Mouse (Mus musculus) embryonic facial prominence, embryonic 11.5 days (tissue): ENCODE data around the gene Cds2. TPM values are rescaled to one million over a fixed set of nuclear protein-coding genes. Genes with fewer than 3 reads are reported as not detected.

Experiments
- ATAC-seq: fragments of 200-750 bp; cut with Nextera tagmentation; replicated peaks from 2 replicates; pipeline ENCODE4 v1.8.0; 2017; ENCODE audit warnings: low read depth; ENCODE audit not compliant: insufficient number of reproducible peaks, low FRiP score, low TSS enrichment
- DNase-seq: peaks from one replicate; pipeline ENCODE4 v3.0.0-alpha.2; 2015; ENCODE audit warnings: low spot score
- H3K27ac ChIP-seq: fragments of 300-500 bp; sonication (generic); replicated peaks from 2 replicates; pipeline ENCODE4 v1.5.1; 2014; ENCODE audit warnings: mild to moderate bottlenecking, low read depth, low read length, control low read depth
- H3K27me3 ChIP-seq: fragments of 300-500 bp; sonication (generic); 2 replicates; pipeline ENCODE4 v1.6.1; 2014; ENCODE audit warnings: mild to moderate bottlenecking, low read length, moderate library complexity, mixed read lengths; ENCODE audit not compliant: control insufficient read depth, insufficient read depth
- H3K36me3 ChIP-seq: fragments of 300-500 bp; sonication (generic); replicated peaks from 2 replicates; pipeline ENCODE4 v1.6.1; 2014; ENCODE audit warnings: low read depth, mild to moderate bottlenecking, low read length, moderate library complexity, mixed read lengths; ENCODE audit not compliant: control insufficient read depth, insufficient read depth
- H3K4me1 ChIP-seq: fragments of 300-500 bp; sonication (generic); 2 replicates; pipeline ENCODE4 v1.6.1; 2014; ENCODE audit warnings: low read length, mixed read lengths; ENCODE audit not compliant: control insufficient read depth, insufficient read depth
- H3K4me2 ChIP-seq: fragments of 300-500 bp; sonication (generic); 2 replicates; pipeline ENCODE4 v1.6.1; 2014; ENCODE audit warnings: low read depth, mild to moderate bottlenecking, control low read depth, low read length, moderate library complexity
- H3K4me3 ChIP-seq: fragments of 300-500 bp; sonication (generic); 2 replicates; pipeline ENCODE4 v1.5.1; 2014; ENCODE audit warnings: low read depth, low read length, control low read depth
- H3K9ac ChIP-seq: fragments of 300-500 bp; sonication (generic); replicated peaks from 2 replicates; pipeline ENCODE4 v1.6.1; 2014; ENCODE audit warnings: mild to moderate bottlenecking, control low read depth, low read length
- H3K9me3 ChIP-seq: fragments of 300-500 bp; sonication (generic); replicated peaks from 2 replicates; pipeline ENCODE4 v1.6.1; 2016; ENCODE audit warnings: mild to moderate bottlenecking, low read length, inconsistent platforms, mixed read lengths; ENCODE audit not compliant: control insufficient read depth
- WGBS: fragments of 180-500 bp; shearing (Covaris S2); extraction: QIAGEN DNeasy Blood & Tissue Kit; methylation state at CpG from one replicate; pipeline ENCODE4 v1.1.7; 2014; 5-methylcytosine and 5-hydroxymethylcytosine counted together
- polyA plus RNA-seq: library from polyadenylated mRNA; unstranded; fragments of >200 nt; fragmentation: Nextera tagmentation; extraction: Ambion mirVana; gene quantifications from 2 replicates; pipeline ENCODE4 v1.2.1, GENCODE M21; 2014

Cds2 gene
- polyA plus RNA-seq, 1 experiment from 2014 or later, result 32.2 TPM

- no peak overlapping the region for H3K27ac ChIP-seq
- WGBS, result 88% methylated on average over 3 of the region's 3 CpGs
- no peak for DNase-seq
- H3K27me3 ChIP-seq, result no peaks in the 10 kb centered on the region
- no peak for ATAC-seq
- no peaks in the 10 kb centered on the region for H3K4me1 ChIP-seq
- no peak overlapping the region for H3K4me3 ChIP-seq
- H3K9me3 ChIP-seq, result no peaks in the 10 kb centered on the region
- H3K36me3 ChIP-seq, result no peaks in the 10 kb centered on the region
- H3K4me2 ChIP-seq, result no peak overlapping the region
- no peak overlapping the region for H3K9ac ChIP-seq
Measured at GRCm38 (mm10) chr2:132260601-132261000, 2.3 kb upstream of the Cds2 start.

GRCm38 (mm10) chr2:132262175-132262574, 773 bp upstream of the Cds2 start:
- H3K27me3 ChIP-seq, result no peaks in the 10 kb centered on the region
- H3K36me3 ChIP-seq, result no peaks in the 10 kb centered on the region
- 79% methylated on average over 6 of the region's 6 CpGs for WGBS
- no peak overlapping the region for H3K27ac ChIP-seq
- H3K4me2 ChIP-seq, result no peak overlapping the region
- DNase-seq (no peak), ATAC-seq (no peak)
- no peaks in the 10 kb centered on the region for H3K4me1 ChIP-seq
- no peak overlapping the region for H3K4me3 ChIP-seq
- no peak overlapping the region for H3K9ac ChIP-seq
- no peaks in the 10 kb centered on the region for H3K9me3 ChIP-seq

DNA sequence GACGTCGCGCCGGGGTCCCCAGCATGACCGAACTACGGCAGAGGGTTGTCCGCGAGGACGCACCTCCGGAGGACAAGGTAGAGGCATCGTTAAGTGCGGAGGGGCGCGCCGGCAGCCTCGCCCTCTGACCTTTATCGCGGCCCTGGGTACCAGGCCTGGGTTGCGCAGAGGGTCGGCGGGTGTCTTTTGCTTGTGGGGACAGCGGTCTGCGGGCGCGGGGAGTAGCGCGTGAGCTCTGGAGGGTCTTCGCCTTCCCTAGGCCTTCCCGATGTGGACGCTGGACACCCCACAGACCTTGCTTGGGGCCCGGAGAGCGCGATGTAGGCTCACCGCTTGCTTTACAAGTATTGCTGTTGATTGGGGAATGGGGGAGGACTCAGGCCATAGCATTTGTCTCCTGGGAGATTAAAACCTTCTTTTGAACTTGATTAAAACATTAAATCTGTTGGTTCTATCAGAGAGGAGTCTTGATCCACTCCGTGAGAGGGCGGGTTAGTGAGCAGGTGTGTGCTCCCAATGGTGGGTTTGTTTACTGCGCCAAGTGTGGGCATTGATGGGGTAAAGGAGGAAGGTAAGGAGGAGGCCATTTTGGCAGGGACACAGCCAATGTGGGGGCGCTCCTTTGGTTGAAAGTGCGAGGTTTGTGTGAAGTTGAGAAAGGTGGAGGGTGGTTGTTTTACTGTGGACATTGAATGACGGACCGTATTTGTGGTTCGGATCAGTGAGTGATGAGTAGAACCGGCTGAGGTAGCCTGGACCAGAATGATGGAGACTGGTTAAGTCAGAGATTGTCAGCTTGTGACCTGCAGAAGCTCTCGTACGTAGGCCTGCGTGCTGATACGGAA, 695 bp downstream of the Cds2 start:
- Histone ChIP-seq H3K9me3 (no peaks in the 10 kb centered on the region), H3K9ac (peak overlapping the region; percentile 84), H3K27me3 (no peaks in the 10 kb centered on the region), H3K27ac (peak overlapping the region; percentile 66), H3K4me3 (peak overlapping the region; percentile 80), H3K36me3 (no peaks in the 10 kb centered on the region), H3K4me1 (no peaks in the 10 kb centered on the region), H3K4me2 (peak overlapping the region; percentile 65)
- under 1% methylated on average over 47 of the region's 47 CpGs for WGBS
- ATAC-seq (no peak; the same call in none of the 2 replicates), DNase-seq (peak; percentile 51)

- Histone ChIP-seq H3K4me1 (no peaks in the 10 kb centered on the region), H3K36me3 (no peaks in the 10 kb centered on the region), H3K27ac (no peak overlapping the region), H3K9ac (peak overlapping the region; percentile 84), H3K27me3 (no peaks in the 10 kb centered on the region), H3K4me2 (peak overlapping the region; percentile 65), H3K4me3 (peak overlapping the region; percentile 80), H3K9me3 (no peaks in the 10 kb centered on the region)
- WGBS, result 16% methylated on average over 6 of the region's 6 CpGs
- ATAC-seq, result no peak
- DNase-seq, result no peak
Measured at GRCm38 (mm10) chr2:132264266-132264710, 1.3 kb downstream of the Cds2 start.

DNA sequence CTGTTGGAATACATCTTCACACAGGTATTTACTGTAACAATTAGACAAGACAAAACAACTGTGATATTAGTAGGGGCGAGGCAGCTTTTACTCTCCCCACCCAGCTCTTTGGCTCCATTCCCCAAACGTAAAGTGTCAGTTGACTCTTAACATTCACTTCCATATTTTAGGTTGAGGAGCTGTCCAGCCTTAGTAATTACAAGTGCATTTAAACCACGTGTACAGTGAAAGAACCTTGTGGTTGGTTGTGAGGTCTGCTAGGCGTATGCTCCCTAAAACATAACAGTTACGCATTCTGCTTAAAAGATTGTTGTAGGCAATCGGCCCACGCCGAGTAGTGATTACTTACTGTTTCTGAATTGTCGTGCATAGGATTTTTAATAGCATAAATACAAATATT, 2.2 kb downstream of the Cds2 start:
- Histone ChIP-seq H3K27me3 (no peaks in the 10 kb centered on the region), H3K4me2 (no peak overlapping the region), H3K36me3 (no peaks in the 10 kb centered on the region), H3K27ac (no peak overlapping the region), H3K4me1 (no peaks in the 10 kb centered on the region), H3K9ac (no peak overlapping the region), H3K4me3 (no peak overlapping the region), H3K9me3 (no peaks in the 10 kb centered on the region)
- ATAC-seq, result no peak
- peak; percentile 24 for DNase-seq
- WGBS, result 87% methylated on average over 9 of the region's 9 CpGs

- Histone ChIP-seq H3K9ac (no peak overlapping the region), H3K4me3 (no peak overlapping the region), H3K27me3 (no peaks in the 10 kb centered on the region), H3K36me3 (no peaks in the 10 kb centered on the region), H3K4me2 (no peak overlapping the region), H3K9me3 (no peaks in the 10 kb centered on the region), H3K4me1 (no peaks in the 10 kb centered on the region), H3K27ac (no peak overlapping the region)
- WGBS, result 90% methylated on average over 3 of the region's 3 CpGs
- DNase-seq (no peak), ATAC-seq (no peak)
Measured at GRCm38 (mm10) chr2:132266086-132266485, 3.1 kb downstream of the Cds2 start.

DNA sequence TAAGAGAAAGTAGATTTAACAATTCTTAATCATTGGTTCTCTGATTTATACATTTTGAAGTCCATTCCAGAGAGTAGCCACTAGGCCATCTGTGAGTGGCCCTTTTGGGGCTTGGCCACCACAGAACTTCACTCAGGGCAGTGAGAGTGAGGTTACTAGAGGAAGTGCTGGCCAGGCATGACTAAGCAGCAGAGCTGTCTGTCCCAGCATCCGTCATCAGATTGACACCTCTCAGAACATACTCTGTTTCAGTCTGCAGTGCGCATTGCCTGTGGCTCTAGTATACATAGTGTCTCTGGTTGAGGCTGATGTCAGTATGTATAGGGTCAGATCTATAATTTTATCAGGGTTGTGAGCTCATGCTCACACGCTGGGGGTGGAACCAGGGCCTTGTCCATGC, 6.3 kb downstream of the Cds2 start:
- Histone ChIP-seq H3K9me3 (no peaks in the 10 kb centered on the region), H3K36me3 (no peaks in the 10 kb centered on the region), H3K4me1 (no peaks in the 10 kb centered on the region), H3K27me3 (no peaks in the 10 kb centered on the region), H3K4me3 (no peak overlapping the region), H3K27ac (no peak overlapping the region), H3K4me2 (no peak overlapping the region), H3K9ac (no peak overlapping the region)
- WGBS, result 84% methylated on average over 3 of the region's 3 CpGs
- DNase-seq (no peak), ATAC-seq (no peak)

GRCm38 (mm10) chr2:132270331-132270951, 7.5 kb downstream of the Cds2 start:
- H3K36me3 ChIP-seq, result no peaks in the 10 kb centered on the region
- H3K4me3 ChIP-seq, result no peak overlapping the region
- no peak overlapping the region for H3K9ac ChIP-seq
- no peak overlapping the region for H3K4me2 ChIP-seq
- 77% methylated on average over 2 of the region's 2 CpGs for WGBS
- no peaks in the 10 kb centered on the region for H3K4me1 ChIP-seq
- no peaks in the 10 kb centered on the region for H3K27me3 ChIP-seq
- ATAC-seq (no peak; the same call in 1 of the 2 replicates), DNase-seq (no peak)
- no peaks in the 10 kb centered on the region for H3K9me3 ChIP-seq
- H3K27ac ChIP-seq, result no peak overlapping the region
